Mouse (Mus musculus) neural tube, embryonic 13.5 days (tissue): Measurements from ENCODE around the gene Zfp948. TPM values are rescaled to one million over a fixed set of nuclear protein-coding genes. Genes with fewer than 3 reads are reported as not detected.

Experiments used
- ATAC-seq: fragments of 200-750 bp; cut with Nextera tagmentation; 2 replicates; pipeline ENCODE4 v1.8.0; 2017; ENCODE audit warnings: low read depth, mild to moderate bottlenecking, moderate TSS enrichment, moderate library complexity
- H3K27ac ChIP-seq: fragments of 300-500 bp; sonication (generic); replicated peaks from 2 replicates; pipeline ENCODE4 v1.5.1; 2015; ENCODE audit warnings: moderate library complexity, mild to moderate bottlenecking, inconsistent platforms
- H3K27me3 ChIP-seq: fragments of 300-500 bp; sonication (generic); 2 replicates; pipeline ENCODE4 v1.6.1; 2015; ENCODE audit warnings: mild to moderate bottlenecking, inconsistent platforms
- H3K36me3 ChIP-seq: fragments of 300-500 bp; sonication (generic); 2 replicates; pipeline ENCODE4 v1.6.1; 2015; ENCODE audit warnings: mild to moderate bottlenecking, inconsistent platforms
- H3K4me1 ChIP-seq: fragments of 300-500 bp; sonication (generic); replicated peaks from 2 replicates; pipeline ENCODE4 v1.6.1; 2015; ENCODE audit warnings: inconsistent platforms
- H3K4me2 ChIP-seq: fragments of 300-500 bp; sonication (generic); 2 replicates; pipeline ENCODE4 v1.6.1; 2015; ENCODE audit warnings: inconsistent platforms, mild to moderate bottlenecking, moderate library complexity
- H3K4me3 ChIP-seq: fragments of 300-500 bp; sonication (generic); 2 replicates; pipeline ENCODE4 v1.5.1; 2015; ENCODE audit warnings: mild to moderate bottlenecking, inconsistent platforms
- H3K9ac ChIP-seq: fragments of 300-500 bp; sonication (generic); 2 replicates; pipeline ENCODE4 v1.6.1; 2015; ENCODE audit warnings: moderate library complexity, mild to moderate bottlenecking, inconsistent platforms
- H3K9me3 ChIP-seq: fragments of 300-500 bp; sonication (generic); 2 replicates; pipeline ENCODE4 v1.6.1; 2016; ENCODE audit warnings: inconsistent platforms
- WGBS: fragments of 180-500 bp; shearing (Covaris S2); methylation state at CpG from one replicate; pipeline ENCODE4 v1.1.7; 2015; 5-methylcytosine and 5-hydroxymethylcytosine counted together
- polyA plus RNA-seq: library from polyadenylated mRNA; unstranded; fragments of >200 nt; fragmentation: Nextera tagmentation; extraction: Ambion mirVana; gene quantifications from 2 replicates; pipeline ENCODE4 v1.2.1, GENCODE M21; 2015

The Zfp948 gene
- polyA plus RNA-seq: 18.4 and 20.3 TPM in 2 replicates

DNA sequence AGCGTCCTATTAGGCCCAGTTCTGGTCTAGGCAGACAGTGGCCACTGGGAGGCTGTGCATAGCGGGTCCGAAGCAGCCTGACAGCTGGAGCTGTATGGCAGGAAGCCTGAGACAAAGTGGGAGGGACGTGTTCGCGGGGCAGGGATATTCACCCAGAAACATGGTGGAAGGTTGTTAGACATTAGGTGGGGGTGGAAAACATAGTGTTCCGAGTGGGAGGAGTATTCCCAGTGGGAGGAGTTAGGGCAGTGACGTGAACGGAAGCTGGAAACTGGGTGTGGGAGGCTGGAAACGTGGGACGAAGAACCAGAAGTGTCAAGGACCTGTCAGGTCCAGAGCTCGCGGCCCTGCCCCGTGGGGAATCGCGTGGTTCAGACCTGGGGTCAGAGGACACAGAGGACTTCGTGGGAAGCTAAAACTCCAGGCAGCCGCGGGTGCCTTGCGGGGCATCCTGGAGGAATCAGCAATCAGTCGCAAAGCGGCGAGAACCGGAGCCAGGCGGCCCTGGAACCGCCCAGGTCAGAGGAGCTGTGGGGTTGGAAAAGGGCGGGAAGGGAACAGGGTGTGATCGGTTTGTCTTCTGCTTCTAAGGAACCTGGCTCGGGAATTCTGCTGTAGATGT lies at the start of gene Zfp948:
Gene Zfp948, plus strand, starts transcription at position 281 of the 622 bp plus-strand sequence.
- peak within 1 kb of the TSS; percentile 71 for H3K4me3 ChIP-seq

DNA sequence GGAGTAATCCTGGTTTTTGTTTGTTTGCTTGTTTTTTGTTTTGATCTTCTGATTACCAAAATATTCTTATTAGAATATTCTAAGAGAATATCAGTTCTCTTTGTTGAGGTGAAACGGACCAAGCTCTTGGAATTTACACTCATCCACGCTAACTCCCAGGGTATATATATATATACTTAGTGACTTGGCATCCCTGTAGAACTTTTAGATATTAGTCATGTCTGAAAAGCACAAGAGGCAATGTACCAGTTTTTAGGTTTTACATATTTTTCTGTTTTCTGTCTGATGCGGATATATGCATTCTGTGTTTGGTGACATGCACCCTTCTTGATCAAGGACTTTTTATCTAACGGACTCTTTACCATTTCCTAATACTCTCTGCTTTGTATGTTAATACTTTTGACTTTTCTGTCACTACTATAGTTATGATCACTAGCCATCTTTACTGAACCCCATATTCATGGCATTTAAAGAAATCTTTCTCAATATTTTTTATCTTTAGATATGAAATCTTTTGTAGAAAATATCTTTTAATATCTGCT lies 49.6 kb upstream of the Zfp948 start:
- WGBS: 44% methylated on average over 4 of the region's 4 CpGs
- ATAC-seq: no peak
- H3K9me3 ChIP-seq: no peaks in the 10 kb centered on the region
- H3K4me1 ChIP-seq: peaks cover 12% of the 10 kb centered on the region
- H3K4me2 ChIP-seq: peak overlapping the region; percentile 78
- H3K27ac ChIP-seq: peak overlapping the region; percentile 84
- peaks cover under 1% of the 10 kb centered on the region for H3K36me3 ChIP-seq
- no peaks in the 10 kb centered on the region for H3K27me3 ChIP-seq
- H3K4me3 ChIP-seq: peak overlapping the region; percentile 58
- peak overlapping the region; percentile 71 for H3K9ac ChIP-seq

More for the DNA sequence above, at the start of gene Zfp948:
- Histone ChIP-seq H3K4me2 (peak within 1 kb of the TSS; percentile 69), H3K36me3 (no peaks in the 10 kb centered on the region), H3K27ac (peak within 1 kb of the TSS; percentile 93), H3K4me1 (peaks cover 16% of the 10 kb centered on the region), H3K9ac (peak within 1 kb of the TSS; percentile 87), H3K9me3 (no peaks in the 10 kb centered on the region), H3K27me3 (no peaks in the 10 kb centered on the region)
- WGBS: 3% methylated on average over 29 of the region's 29 CpGs
- peak; percentile 96 for ATAC-seq

DNA sequence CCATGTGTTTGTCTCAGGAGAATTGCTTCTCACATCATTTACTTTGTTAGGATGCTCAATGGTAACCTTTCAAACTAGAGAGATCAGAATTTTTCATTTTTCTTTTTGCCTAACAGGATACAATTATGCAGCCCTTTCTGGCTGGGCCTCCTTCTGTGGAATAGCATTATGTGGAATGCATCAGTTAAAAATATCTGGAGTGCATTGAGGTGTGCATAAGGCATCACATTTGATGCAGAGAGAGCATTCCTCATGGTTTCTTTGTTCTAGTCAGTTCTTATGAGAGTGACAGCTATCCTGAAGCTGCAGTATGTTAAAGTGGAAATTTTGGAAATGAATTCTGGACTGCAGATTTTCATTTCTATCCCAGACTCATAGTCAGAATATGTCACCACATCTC lies 40.5 kb upstream of the Zfp948 start:
- Histone ChIP-seq H3K9me3 (no peaks in the 10 kb centered on the region), H3K9ac (no peak overlapping the region), H3K4me1 (peaks cover 1% of the 10 kb centered on the region; the same call in 1 of the 2 replicates), H3K4me2 (no peak overlapping the region), H3K36me3 (no peaks in the 10 kb centered on the region), H3K4me3 (no peak overlapping the region), H3K27ac (no peak overlapping the region), H3K27me3 (no peaks in the 10 kb centered on the region)
- ATAC-seq: no peak

DNA sequence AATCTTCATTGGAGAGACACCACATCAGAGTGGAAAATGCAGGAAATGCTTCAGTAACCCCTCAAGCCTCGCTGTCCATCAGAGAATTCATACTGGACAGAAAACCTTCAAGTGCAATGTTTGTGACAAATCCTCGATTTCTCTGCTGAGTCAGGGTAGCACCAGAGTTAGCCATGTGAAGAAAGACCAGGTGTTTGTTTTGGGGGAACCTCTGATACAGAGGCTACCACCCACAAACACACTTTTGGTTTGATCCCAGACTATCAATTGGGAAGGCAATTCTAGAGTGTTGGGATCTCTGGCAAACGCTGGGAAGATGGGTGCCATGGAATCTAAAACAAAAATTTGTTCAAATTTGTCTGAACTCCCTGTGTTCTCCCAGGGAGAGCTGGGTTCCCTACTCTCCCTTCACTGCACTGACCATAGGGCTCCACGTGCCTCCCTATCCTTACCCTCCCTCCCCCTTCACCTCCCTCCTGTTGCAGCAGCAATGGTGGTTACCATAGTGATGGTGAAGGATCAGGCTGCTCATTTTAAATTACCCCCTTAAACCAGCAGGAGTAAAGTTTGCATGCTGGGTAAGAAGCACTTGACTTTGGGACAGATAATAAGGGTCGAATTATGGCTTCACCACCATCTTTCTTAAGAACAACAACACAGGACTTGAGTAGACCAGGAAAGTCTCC lies 36.0 kb upstream of the Zfp948 start:
- H3K4me1 ChIP-seq: peaks cover 24% of the 10 kb centered on the region
- H3K9ac ChIP-seq: no peak overlapping the region
- H3K36me3 ChIP-seq: no peaks in the 10 kb centered on the region
- no peaks in the 10 kb centered on the region for H3K27me3 ChIP-seq
- WGBS: 66% methylated on average over 5 of the region's 5 CpGs
- ATAC-seq: no peak
- no peak overlapping the region for H3K4me3 ChIP-seq
- H3K9me3 ChIP-seq: no peaks in the 10 kb centered on the region
- no peak overlapping the region for H3K4me2 ChIP-seq
- no peak overlapping the region for H3K27ac ChIP-seq

DNA sequence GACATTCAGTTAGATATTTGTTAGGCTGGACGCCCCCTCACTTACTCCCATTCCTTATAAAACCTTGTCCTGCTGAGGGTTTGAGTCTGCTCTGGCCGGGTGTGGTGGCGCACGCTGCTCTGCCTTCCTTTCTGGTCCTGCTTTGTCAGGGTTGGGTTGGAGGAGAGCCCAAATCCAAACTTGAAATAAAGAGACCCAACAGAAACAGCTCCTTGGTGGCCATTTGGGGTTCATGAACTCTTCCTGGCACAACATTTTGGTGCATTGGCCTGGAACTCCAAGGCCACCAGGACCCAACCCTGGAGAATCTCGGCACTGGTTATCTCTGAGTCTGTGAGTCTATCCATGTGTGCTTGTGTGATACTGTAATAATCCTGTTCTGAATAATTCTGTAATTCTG lies 35.2 kb upstream of the Zfp948 start:
- peak overlapping the region; percentile 95 for H3K27ac ChIP-seq
- peak; percentile 12; the same call in 1 of the 2 replicates for ATAC-seq
- 77% methylated on average over 5 of the region's 5 CpGs for WGBS

DNA sequence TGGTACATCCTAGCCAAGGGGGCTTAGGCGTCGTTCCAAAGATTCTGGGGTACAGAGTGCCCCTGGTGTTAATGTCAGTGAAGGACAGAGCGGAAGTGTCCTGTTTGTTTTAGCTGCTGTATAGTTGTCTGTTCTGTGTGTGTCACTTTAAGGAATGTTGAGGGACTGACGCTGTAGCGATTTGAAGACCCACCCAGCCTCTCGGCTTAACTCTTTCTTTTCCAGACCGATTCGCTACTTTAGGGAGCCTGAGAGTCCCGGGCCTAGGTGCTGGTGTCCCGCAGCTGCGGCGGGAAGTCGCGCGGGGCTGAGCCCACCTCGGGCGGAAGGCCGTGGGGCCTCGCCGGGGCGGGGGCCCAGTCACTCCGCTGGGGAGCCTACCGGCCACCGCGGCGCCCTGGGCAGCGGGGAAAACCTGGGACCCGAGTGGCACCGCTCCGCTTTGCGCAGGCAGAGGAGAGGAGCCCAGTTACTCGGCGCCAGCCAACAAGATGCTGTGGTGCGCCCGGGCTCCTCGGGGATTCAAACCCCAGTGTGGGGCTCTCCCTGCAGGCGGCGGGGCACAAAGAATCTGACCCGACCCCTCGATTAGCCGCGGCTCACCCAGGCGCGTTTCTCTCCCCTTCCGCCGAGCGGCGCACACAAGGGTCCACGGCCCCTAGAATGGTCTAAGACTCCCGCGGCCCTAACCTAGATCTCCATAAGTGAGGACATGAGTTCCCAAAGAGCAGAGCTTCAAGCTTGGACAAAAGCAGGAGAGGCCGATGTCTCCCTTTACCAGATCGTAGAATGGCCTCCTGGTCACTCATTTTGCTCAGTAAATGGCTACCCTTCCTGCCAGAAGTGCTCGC lies 34.5 kb upstream of the Zfp948 start:
- no peaks in the 10 kb centered on the region for H3K9me3 ChIP-seq
- under 1% methylated on average over 54 of the region's 54 CpGs for WGBS

More for the DNA sequence above, 35.2 kb upstream of the Zfp948 start:
- H3K4me1 ChIP-seq: peaks cover 26% of the 10 kb centered on the region
- no peaks in the 10 kb centered on the region for H3K9me3 ChIP-seq
- H3K9ac ChIP-seq: peak overlapping the region; percentile 93
- H3K4me3 ChIP-seq: peak overlapping the region; percentile 80
- peak overlapping the region; percentile 68 for H3K4me2 ChIP-seq
- H3K27me3 ChIP-seq: no peaks in the 10 kb centered on the region
- H3K36me3 ChIP-seq: no peaks in the 10 kb centered on the region

DNA sequence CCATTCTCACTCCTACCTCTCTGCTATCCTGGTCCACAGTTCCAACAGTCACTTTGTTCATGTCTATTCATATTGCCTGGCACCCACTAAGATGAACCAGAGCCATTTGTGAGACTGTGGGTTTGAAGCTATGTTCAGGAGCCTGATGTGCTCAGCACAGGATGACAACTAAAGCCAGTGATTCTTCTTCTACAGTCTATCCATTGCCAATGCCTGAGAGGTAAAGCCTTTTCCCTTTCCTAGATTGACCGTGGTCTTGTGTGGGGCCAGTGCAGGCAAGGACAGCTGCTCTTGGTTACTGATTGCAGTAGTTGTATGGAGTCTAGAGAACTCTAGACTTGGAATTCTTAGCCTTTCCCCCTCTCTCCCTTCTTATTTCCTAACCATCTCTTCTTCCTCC lies 32.8 kb upstream of the Zfp948 start:
- Histone ChIP-seq H3K27ac (no peak overlapping the region), H3K4me3 (no peak overlapping the region), H3K9ac (no peak overlapping the region), H3K27me3 (no peaks in the 10 kb centered on the region), H3K9me3 (no peaks in the 10 kb centered on the region), H3K36me3 (no peaks in the 10 kb centered on the region), H3K4me1 (peaks cover 26% of the 10 kb centered on the region), H3K4me2 (no peak overlapping the region)
- ATAC-seq: no peak
- 91% methylated on average over 1 of the region's 1 CpGs for WGBS

More for the DNA sequence above, 34.5 kb upstream of the Zfp948 start:
- H3K9ac ChIP-seq: peak overlapping the region; percentile 93
- no peaks in the 10 kb centered on the region for H3K27me3 ChIP-seq
- peaks cover 26% of the 10 kb centered on the region for H3K4me1 ChIP-seq
- peak overlapping the region; percentile 80 for H3K4me3 ChIP-seq
- H3K36me3 ChIP-seq: no peaks in the 10 kb centered on the region
- H3K4me2 ChIP-seq: peak overlapping the region; percentile 68
- H3K27ac ChIP-seq: peak overlapping the region; percentile 95
- peak; percentile 87 for ATAC-seq

DNA sequence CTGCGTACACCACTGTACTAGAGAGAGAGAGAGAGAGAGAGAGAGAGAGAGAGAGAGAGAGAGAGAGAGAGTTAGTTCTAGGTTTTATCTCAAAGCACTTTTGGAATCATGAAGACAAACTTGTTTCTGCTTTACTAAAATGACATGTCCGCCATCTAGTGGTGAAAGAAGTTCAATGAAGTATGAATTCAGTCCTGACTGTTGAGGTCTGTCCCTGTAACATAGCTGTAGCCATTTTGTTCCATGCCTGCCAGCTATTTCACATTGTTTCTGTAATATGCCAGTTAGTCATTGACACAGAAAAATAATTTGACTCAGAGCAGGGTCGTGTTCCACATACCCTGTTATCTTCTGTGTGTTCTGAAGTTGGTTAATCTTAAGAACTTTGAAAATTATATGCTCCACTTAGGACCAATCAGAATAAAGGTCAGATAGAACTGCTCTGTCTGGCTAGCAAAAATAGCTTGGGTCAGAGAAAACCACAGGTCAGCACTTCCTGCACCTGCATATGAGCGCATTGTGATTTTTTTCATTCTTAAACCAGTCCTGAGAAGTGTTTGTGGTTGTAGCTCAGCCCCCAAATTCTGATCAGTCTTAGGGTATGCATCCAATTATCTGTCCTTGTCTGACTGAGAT lies 32.2 kb upstream of the Zfp948 start:
- H3K4me3 ChIP-seq: no peak overlapping the region
- H3K9me3 ChIP-seq: no peaks in the 10 kb centered on the region
- H3K4me2 ChIP-seq: peak overlapping the region; percentile 72; the same call in 1 of the 2 replicates
- no peaks in the 10 kb centered on the region for H3K36me3 ChIP-seq
- no peak overlapping the region for H3K27ac ChIP-seq
- 0 out of 2 replicates have a peak, but pooled peaks have one; percentile 5 for ATAC-seq
- no peak overlapping the region for H3K9ac ChIP-seq
- no peaks in the 10 kb centered on the region for H3K27me3 ChIP-seq
- peaks cover 26% of the 10 kb centered on the region for H3K4me1 ChIP-seq
- 21% methylated on average over 4 of the region's 4 CpGs for WGBS

DNA sequence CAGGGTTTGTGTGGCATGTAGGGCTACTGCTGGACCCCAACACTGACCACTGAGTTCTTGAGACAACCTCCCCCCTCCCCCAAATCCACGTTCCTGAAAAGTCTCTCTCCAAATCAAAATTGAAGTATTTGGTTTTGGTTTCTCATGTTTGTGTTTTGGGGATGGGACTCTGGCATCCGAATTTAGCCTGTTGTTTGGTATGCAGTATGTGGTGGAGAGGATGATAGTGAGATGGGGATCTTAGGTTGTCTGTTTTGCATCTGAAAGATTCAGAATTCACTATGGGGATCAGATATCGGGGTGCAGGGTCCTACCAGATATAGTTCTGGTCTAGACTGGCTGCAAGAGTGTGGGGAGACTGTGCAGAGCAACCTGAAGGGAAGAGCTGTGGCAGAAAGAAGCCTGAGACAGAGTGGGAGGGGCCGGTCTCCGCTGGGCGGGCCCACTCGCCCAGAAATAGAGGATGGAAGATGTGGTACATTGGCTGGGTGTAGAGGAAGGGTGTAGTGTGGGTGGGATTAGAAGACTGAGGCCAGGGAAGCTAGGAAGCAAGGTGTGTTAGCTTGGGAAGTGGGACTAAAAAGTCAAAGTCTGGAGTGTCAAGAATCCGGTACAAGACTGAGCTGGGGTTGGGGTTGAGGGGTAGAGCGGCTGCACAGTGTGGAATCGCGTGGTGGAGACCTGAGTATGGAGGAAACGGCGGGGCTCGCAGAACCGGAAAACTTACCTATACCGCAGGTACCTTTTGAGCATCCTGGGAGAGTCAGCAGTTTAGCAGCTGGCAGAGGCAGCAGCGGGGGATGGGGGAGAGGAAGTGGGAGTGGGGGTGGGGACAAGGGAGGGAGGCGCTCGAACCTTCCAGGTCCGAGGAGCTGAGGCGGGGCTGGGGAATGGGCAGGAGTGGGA lies 31.5 kb upstream of the Zfp948 start, which contains the start of gene Zfp52:
Gene Zfp52, plus strand, starts transcription at position 444 of the 906 bp plus-strand sequence.
- Histone ChIP-seq H3K9ac (peak within 1 kb of the TSS; percentile 66), H3K36me3 (no peaks in the 10 kb centered on the region), H3K27ac (no peak within 1 kb of the TSS), H3K27me3 (no peaks in the 10 kb centered on the region), H3K4me2 (peak within 1 kb of the TSS; percentile 72), H3K4me1 (peaks cover 26% of the 10 kb centered on the region), H3K4me3 (peak within 1 kb of the TSS; percentile 44), H3K9me3 (no peaks in the 10 kb centered on the region)
- WGBS: 6% methylated on average over 21 of the region's 21 CpGs
- ATAC-seq: peak; percentile 33

DNA sequence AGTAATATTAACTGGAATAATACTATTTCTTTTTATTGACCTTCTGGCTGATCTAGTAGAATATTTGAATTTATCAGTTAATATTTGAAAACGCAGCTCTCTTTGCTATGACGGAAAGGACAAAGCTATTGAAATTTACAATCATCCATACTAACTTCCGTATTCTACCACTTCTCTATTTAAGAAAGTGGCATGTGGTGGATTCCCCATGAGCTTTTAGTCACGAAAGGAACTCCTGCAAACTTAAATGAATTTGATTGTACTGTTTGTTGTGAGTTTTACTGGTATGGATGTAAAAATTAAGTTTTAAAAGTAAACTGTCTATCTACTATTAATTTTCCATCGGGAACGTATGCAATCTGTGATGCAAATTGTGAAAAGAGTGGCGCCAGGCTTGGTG lies 30.7 kb upstream of the Zfp948 start:
- H3K27me3 ChIP-seq: no peaks in the 10 kb centered on the region
- peak overlapping the region; percentile 66; the same call in 1 of the 2 replicates for H3K9ac ChIP-seq
- H3K4me1 ChIP-seq: peaks cover 26% of the 10 kb centered on the region
- peak overlapping the region; percentile 44 for H3K4me3 ChIP-seq
- H3K36me3 ChIP-seq: no peaks in the 10 kb centered on the region
- H3K27ac ChIP-seq: no peak overlapping the region
- ATAC-seq: no peak
- WGBS: 40% methylated on average over 7 of the region's 7 CpGs
- no peaks in the 10 kb centered on the region for H3K9me3 ChIP-seq
- H3K4me2 ChIP-seq: peak overlapping the region; percentile 72
